Mouse (Mus musculus): ENCODE results near the gene Olfr1122.
"Not testable (repeated sequence)": the region's sequence is repeated elsewhere in the genome, so short reads cannot be mapped to it uniquely, and the experiment has no call there.

Olfr1122 gene

DNA sequence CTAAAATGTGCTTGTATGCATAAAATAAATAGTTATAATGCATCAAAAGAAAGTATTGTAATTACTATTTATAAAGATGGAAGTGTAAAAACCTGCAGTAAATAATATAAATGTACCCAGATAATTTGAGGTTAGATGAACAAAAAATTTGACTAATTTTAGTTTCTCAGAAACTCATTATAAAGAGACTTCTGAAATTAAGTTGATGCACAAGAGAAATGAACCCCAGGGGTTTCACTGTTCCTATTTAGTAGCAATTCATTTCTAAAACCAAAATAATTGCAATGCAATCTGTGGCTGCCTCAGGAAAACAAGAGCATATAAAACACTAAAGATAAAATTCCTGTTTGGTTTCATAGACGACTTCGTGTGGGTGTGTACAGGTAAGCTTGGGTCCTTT, at the start of gene Olfr1122:
Olfr1122 (plus strand) TSS at position 301 of the 400 bp plus-strand sequence.
- no peak for DNase-seq

DNA sequence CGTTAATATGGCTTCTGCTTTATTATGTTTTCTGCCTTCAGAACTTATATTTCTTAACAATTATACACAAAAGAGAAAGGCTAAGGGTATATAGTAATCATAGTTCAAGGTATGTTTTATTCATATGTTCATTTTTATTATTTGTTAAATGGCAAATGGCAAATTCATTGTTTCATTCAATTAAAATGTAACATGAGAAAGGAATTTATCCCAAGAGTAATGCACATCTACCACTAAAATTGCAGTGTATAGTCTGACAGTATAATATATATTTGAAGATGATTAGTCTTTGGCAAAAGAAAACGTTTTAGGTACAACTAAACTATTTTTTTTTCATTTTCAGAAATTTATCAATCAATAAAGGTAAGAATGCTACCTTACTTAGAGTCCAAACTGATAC, 31.1 kb upstream of the Olfr1122 start, which contains the start of gene Olfr1120:
Olfr1120 (plus strand) TSS at position 301 of the 400 bp plus-strand sequence.
- DNase-seq: no peak

DNA sequence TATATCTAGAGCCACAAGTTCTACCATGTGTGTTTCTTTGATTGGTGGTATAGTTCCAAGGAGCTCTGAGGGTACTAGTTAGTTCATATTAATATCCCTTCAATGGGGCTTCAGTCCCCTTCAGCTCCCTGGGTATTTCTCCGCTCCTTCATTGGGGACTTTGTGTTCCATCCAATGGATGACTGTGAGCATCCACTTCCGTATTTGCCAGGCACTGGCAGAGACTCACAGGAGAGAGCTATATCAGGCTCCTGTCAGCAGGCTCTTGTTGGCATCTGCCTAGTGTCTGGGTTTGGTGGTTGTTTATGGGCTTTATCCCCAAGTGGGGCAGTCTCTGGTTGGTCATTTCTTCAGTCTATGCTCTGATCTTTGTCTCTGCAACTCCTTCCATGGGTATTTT, 25.5 kb upstream of the Olfr1122 start:
- DNase-seq: not testable (repeated sequence)

DNA sequence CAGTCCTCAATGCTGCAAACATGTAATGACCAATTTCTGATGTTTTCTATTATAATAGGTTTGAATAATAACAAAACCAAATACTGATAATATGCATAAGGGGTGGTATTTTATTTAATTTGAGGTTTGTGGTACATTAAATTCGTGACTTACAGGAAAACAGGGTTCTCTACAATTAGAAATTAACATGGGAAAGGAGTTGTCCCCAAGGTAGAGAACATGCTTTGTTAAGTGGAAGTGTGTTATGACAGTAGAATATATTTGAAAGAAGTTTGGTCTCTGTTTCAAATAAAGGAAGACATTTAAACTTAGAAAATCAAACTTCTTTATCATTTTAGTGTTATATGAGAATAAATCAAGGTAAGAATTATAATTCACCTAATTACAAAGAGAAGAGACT, 16.1 kb upstream of the Olfr1122 start, which contains the start of gene Olfr1121:
Olfr1121 (plus strand) TSS at position 301 of the 400 bp plus-strand sequence.
- no peak for DNase-seq

- peak; percentile 76 for DNase-seq
These were observed 13.9 kb upstream of the Olfr1122 start for GRCm38 (mm10) chr2:87371726-87372125.

DNA sequence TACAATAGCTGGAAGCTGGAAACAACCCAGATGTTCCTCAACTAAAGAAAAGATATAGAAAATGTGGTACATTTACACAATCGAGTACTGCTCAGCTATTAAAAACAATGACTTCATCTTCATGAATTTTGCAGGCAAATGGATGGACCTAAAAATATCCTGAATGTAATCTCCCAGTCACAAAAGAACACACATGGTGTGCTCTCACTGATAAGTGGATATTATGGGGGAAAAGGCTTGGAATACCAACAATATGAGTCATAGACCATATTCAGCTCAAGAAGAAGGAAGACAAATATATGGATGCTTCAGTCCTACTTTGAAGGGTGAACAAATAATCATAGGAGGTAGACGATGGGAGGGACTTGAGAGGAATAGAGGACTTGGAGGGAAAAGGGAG, 1.7 kb upstream of the Olfr1122 start:
- DNase-seq: no peak

DNA sequence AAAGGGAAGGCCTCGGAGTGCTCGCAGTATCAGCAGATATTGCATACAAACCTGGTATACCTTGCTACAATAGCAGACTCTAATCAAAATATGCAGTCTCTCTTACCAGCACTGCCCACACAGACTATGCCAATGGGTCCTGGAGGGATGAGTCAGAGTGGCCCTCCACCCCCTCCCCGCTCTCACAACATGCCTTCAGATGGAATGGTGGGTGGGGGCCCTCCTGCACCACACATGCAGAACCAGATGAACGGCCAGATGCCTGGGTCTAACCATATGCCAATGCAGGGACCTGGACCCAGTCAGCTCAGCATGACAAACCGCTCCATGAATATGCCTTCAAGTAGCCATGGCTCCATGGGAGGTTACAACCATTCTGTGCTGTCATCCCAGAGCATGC, 8.0 kb downstream of the Olfr1122 start:
- DNase-seq: not testable (repeated sequence)

DNA sequence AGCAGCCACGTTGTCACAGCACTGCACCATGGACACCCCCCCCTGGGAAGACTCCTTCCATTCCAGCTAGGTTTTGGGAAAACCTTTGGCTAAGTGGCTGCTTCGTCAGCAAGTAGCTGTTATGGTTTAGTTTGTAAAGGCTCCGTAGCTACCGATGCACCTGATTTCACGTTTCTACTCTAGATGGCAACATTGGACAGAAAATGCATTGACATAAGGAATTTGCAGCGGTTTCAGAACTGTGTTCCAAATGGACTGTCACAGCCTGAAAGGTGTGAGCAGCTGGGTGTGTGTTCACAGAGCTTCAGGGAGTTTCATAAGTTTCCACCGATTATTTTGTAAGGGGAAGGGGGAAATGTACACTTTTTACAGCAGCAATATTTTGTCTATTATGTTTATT, 9.0 kb downstream of the Olfr1122 start:
- not testable (repeated sequence) for DNase-seq

DNA sequence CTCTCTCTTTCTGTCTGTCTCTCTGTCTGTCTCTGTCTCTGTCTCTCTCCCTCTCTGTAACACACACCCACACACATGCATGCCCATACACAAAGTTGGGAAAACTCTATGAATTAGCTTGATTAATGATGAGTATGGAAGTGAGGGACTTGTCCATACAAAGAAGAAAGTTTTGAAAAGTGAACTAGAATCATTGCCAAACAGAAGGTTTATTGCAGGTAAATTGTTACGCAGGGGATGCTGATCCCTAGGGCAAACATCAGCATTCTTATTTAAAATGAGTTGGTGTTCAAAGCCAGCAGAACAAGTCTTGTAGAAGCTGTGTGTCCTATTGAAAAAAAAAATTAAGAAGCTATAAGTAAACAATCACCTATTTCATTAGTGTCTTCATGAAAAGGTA, 30.7 kb downstream of the Olfr1122 start, which contains the start of gene Olfr1123:
Olfr1123 (plus strand) TSS at position 301 of the 400 bp plus-strand sequence.
- DNase-seq: no peak

DNA sequence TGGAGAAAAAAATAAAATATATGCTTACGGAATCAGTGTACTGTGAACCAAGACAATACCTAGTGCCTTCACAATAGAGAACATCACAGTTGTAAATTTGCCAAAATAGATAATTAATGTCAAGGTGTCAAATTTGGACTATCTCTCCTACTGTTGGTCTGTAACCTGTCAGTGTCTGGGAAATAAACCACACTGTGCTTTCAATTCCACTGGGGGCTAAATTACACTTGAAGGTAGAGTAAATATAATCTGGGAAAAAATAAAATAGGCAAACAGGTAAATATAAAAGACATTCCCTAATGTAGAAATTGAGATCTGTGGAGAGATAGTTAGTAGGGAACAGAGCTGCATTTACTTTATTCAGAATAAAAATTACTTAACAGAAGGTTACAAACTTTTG, 44.3 kb downstream of the Olfr1122 start, which contains the start of gene Olfr1124:
Olfr1124 (plus strand) TSS at position 301 of the 400 bp plus-strand sequence.
- no peak for DNase-seq

GRCm38 (mm10) chr2:87437731-87438130, 52.1 kb downstream of the Olfr1122 start:
- DNase-seq: no peak
